Mouse (Mus musculus): ENCODE measurements around the gene Micu1. TPM values are rescaled to one million over a fixed set of nuclear protein-coding genes. Genes with fewer than 3 reads are reported as not detected.

The Micu1 gene
- polyA plus RNA-seq, 1 experiment = 74.1 TPM

- TF ChIP-seq POLR2A (IDR thresholded peaks at IDR 0.05; ENCODE audit: low read depth, low read length) (no peak), CTCF (IDR thresholded peaks at IDR 0.05; ENCODE audit: borderline replicate concordance, insufficient read depth, low read length) (no peak)
These were observed 12.4 kb upstream of the Micu1 start for GRCm38 (mm10) chr10:59689836-59690235.

GRCm38 (mm10) chr10:59692441-59692840 is 9.8 kb upstream of the Micu1 start:
- H3K4me3 ChIP-seq (ENCODE audit: insufficient read depth, low read length) = no peak overlapping the region
- no peaks in the 10 kb centered on the region for H3K4me1 ChIP-seq (ENCODE audit: control insufficient read depth, insufficient read depth, low read length)
- TF ChIP-seq CTCF (IDR thresholded peaks at IDR 0.05; ENCODE audit: borderline replicate concordance, insufficient read depth, low read length) (no peak), POLR2A (IDR thresholded peaks at IDR 0.05; ENCODE audit: low read depth, low read length) (no peak)
- no peak overlapping the region for H3K27ac ChIP-seq (ENCODE audit: insufficient read depth, low read length)

More at GRCm38 (mm10) chr10:59689836-59690235, 12.4 kb upstream of the Micu1 start:
- no peaks in the 10 kb centered on the region for H3K4me1 ChIP-seq (ENCODE audit: control insufficient read depth, insufficient read depth, low read length)
- H3K27ac ChIP-seq (ENCODE audit: insufficient read depth, low read length) = no peak overlapping the region
- no peak overlapping the region for H3K4me3 ChIP-seq (ENCODE audit: insufficient read depth, low read length)

GRCm38 (mm10) chr10:59694104-59694503 is 8.2 kb upstream of the Micu1 start:
- Histone ChIP-seq H3K4me1 (ENCODE audit: control insufficient read depth, insufficient read depth, low read length) (no peaks in the 10 kb centered on the region), H3K4me3 (ENCODE audit: insufficient read depth, low read length) (no peak overlapping the region)
- TF ChIP-seq POLR2A (IDR thresholded peaks at IDR 0.05; ENCODE audit: low read depth, low read length) (no peak), CTCF (IDR thresholded peaks at IDR 0.05; ENCODE audit: borderline replicate concordance, insufficient read depth, low read length) (no peak)

GRCm38 (mm10) chr10:59699516-59699915 is 2.8 kb upstream of the Micu1 start:
- TF ChIP-seq POLR2A (IDR thresholded peaks at IDR 0.05; ENCODE audit: low read depth, low read length) = no peak
- no peak for TF ChIP-seq CTCF (IDR thresholded peaks at IDR 0.05; ENCODE audit: borderline replicate concordance, insufficient read depth, low read length)
- Histone ChIP-seq H3K4me1 (ENCODE audit: control insufficient read depth, insufficient read depth, low read length) (peaks cover 3% of the 10 kb centered on the region; the same call in 1 of the 2 replicates), H3K27ac (ENCODE audit: insufficient read depth, low read length) (no peak overlapping the region), H3K4me3 (ENCODE audit: insufficient read depth, low read length) (no peak overlapping the region)

More at GRCm38 (mm10) chr10:59694104-59694503, 8.2 kb upstream of the Micu1 start:
- no peak overlapping the region for H3K27ac ChIP-seq (ENCODE audit: insufficient read depth, low read length)

GRCm38 (mm10) chr10:59701805-59702204 is 472 bp upstream of the Micu1 start:
- Histone ChIP-seq H3K4me3 (ENCODE audit: insufficient read depth, low read length) (0 out of 2 replicates have a peak overlapping the region, but pooled peaks have one; percentile 12), H3K4me1 (ENCODE audit: control insufficient read depth, insufficient read depth, low read length) (peaks cover 3% of the 10 kb centered on the region; the same call in 1 of the 2 replicates), H3K27ac (ENCODE audit: insufficient read depth, low read length) (no peak overlapping the region)
- TF ChIP-seq CTCF (IDR thresholded peaks at IDR 0.05; ENCODE audit: borderline replicate concordance, insufficient read depth, low read length) (no peak), POLR2A (IDR thresholded peaks at IDR 0.05; ENCODE audit: low read depth, low read length) (no peak)

GRCm38 (mm10) chr10:59703060-59703760 is 933 bp downstream of the Micu1 start:
- TF ChIP-seq POLR2A (IDR thresholded peaks at IDR 0.05; ENCODE audit: low read depth, low read length) = no peak
- TF ChIP-seq CTCF (IDR thresholded peaks at IDR 0.05; ENCODE audit: borderline replicate concordance, insufficient read depth, low read length) = no peak
- Histone ChIP-seq H3K27ac (ENCODE audit: insufficient read depth, low read length) (no peak overlapping the region), H3K4me1 (ENCODE audit: control insufficient read depth, insufficient read depth, low read length) (peaks cover 3% of the 10 kb centered on the region; the same call in 1 of the 2 replicates), H3K4me3 (ENCODE audit: insufficient read depth, low read length) (peak overlapping the region; percentile 63)

- Histone ChIP-seq H3K27ac (ENCODE audit: insufficient read depth, low read length) (no peak overlapping the region), H3K4me1 (ENCODE audit: control insufficient read depth, insufficient read depth, low read length) (peaks cover 3% of the 10 kb centered on the region; the same call in 1 of the 2 replicates), H3K4me3 (ENCODE audit: insufficient read depth, low read length) (no peak overlapping the region)
- TF ChIP-seq POLR2A (IDR thresholded peaks at IDR 0.05; ENCODE audit: low read depth, low read length) (no peak), CTCF (IDR thresholded peaks at IDR 0.05; ENCODE audit: borderline replicate concordance, insufficient read depth, low read length) (no peak)
These were observed 4.8 kb downstream of the Micu1 start for GRCm38 (mm10) chr10:59706991-59707546.

GRCm38 (mm10) chr10:59707595-59707994 is 5.3 kb downstream of the Micu1 start:
- peaks cover 3% of the 10 kb centered on the region; the same call in 1 of the 2 replicates for H3K4me1 ChIP-seq (ENCODE audit: control insufficient read depth, insufficient read depth, low read length)
- TF ChIP-seq POLR2A (IDR thresholded peaks at IDR 0.05; ENCODE audit: low read depth, low read length) = no peak
- TF ChIP-seq CTCF (IDR thresholded peaks at IDR 0.05; ENCODE audit: borderline replicate concordance, insufficient read depth, low read length) = no peak
- H3K27ac ChIP-seq (ENCODE audit: insufficient read depth, low read length) = no peak overlapping the region
- no peak overlapping the region for H3K4me3 ChIP-seq (ENCODE audit: insufficient read depth, low read length)

GRCm38 (mm10) chr10:59709281-59709680 is 7.0 kb downstream of the Micu1 start:
- Histone ChIP-seq H3K27ac (ENCODE audit: insufficient read depth, low read length) (no peak overlapping the region), H3K4me1 (ENCODE audit: control insufficient read depth, insufficient read depth, low read length) (no peaks in the 10 kb centered on the region; the same call in 1 of the 2 replicates), H3K4me3 (ENCODE audit: insufficient read depth, low read length) (no peak overlapping the region)
- no peak for TF ChIP-seq POLR2A (IDR thresholded peaks at IDR 0.05; ENCODE audit: low read depth, low read length)
- TF ChIP-seq CTCF (IDR thresholded peaks at IDR 0.05; ENCODE audit: borderline replicate concordance, insufficient read depth, low read length) = no peak

GRCm38 (mm10) chr10:59710246-59710645 is 8.0 kb downstream of the Micu1 start:
- Histone ChIP-seq H3K4me1 (ENCODE audit: control insufficient read depth, insufficient read depth, low read length) (no peaks in the 10 kb centered on the region), H3K27ac (ENCODE audit: insufficient read depth, low read length) (no peak overlapping the region), H3K4me3 (ENCODE audit: insufficient read depth, low read length) (no peak overlapping the region)
- TF ChIP-seq CTCF (IDR thresholded peaks at IDR 0.05; ENCODE audit: borderline replicate concordance, insufficient read depth, low read length) (no peak), POLR2A (IDR thresholded peaks at IDR 0.05; ENCODE audit: low read depth, low read length) (no peak)
